Mouse (Mus musculus) hindbrain, embryonic 10.5 days (tissue): Measurements from ENCODE around the gene Ptbp1. TPM values are rescaled to one million over a fixed set of nuclear protein-coding genes. Genes with fewer than 3 reads are reported as not detected.

Experiments used
- DNase-seq: peaks from one replicate; pipeline ENCODE4 v3.0.0-alpha.2; 2017; ENCODE audit warnings: low spot score
- H3K27ac ChIP-seq: fragments of 300-500 bp; sonication (generic); 2 replicates; pipeline ENCODE4 v1.5.1; 2016; ENCODE audit warnings: mild to moderate bottlenecking, moderate library complexity
- H3K27me3 ChIP-seq: fragments of 300-500 bp; sonication (generic); 2 replicates; pipeline ENCODE4 v1.6.1; 2016; ENCODE audit warnings: mild to moderate bottlenecking; ENCODE audit not compliant: poor library complexity, insufficient read depth, severe bottlenecking
- H3K36me3 ChIP-seq: fragments of 300-500 bp; sonication (generic); 2 replicates; pipeline ENCODE4 v1.6.1; 2016; ENCODE audit warnings: mild to moderate bottlenecking, moderate library complexity
- H3K4me1 ChIP-seq: fragments of 300-500 bp; sonication (generic); replicated peaks from 2 replicates; pipeline ENCODE4 v1.6.1; 2016; ENCODE audit warnings: mild to moderate bottlenecking
- H3K4me3 ChIP-seq: fragments of 300-500 bp; sonication (generic); 2 replicates; pipeline ENCODE4 v1.5.1; 2016; ENCODE audit warnings: mild to moderate bottlenecking, moderate library complexity
- H3K9me3 ChIP-seq: fragments of 300-500 bp; sonication (generic); 2 replicates; pipeline ENCODE4 v1.6.1; 2016; ENCODE audit warnings: mild to moderate bottlenecking, moderate library complexity
- WGBS: fragments of 180-500 bp; shearing (Covaris S2); methylation state at CpG from one replicate; pipeline ENCODE4 v1.1.7; 2016; 5-methylcytosine and 5-hydroxymethylcytosine counted together
- polyA plus RNA-seq: library from polyadenylated mRNA; unstranded; fragments of >200 nt; fragmentation: Nextera tagmentation; extraction: Ambion mirVana; gene quantifications from 2 replicates; pipeline ENCODE4 v1.2.1, GENCODE M21; 2016

Gene Ptbp1
- polyA plus RNA-seq = 288 and 338 TPM in 2 replicates

DNA sequence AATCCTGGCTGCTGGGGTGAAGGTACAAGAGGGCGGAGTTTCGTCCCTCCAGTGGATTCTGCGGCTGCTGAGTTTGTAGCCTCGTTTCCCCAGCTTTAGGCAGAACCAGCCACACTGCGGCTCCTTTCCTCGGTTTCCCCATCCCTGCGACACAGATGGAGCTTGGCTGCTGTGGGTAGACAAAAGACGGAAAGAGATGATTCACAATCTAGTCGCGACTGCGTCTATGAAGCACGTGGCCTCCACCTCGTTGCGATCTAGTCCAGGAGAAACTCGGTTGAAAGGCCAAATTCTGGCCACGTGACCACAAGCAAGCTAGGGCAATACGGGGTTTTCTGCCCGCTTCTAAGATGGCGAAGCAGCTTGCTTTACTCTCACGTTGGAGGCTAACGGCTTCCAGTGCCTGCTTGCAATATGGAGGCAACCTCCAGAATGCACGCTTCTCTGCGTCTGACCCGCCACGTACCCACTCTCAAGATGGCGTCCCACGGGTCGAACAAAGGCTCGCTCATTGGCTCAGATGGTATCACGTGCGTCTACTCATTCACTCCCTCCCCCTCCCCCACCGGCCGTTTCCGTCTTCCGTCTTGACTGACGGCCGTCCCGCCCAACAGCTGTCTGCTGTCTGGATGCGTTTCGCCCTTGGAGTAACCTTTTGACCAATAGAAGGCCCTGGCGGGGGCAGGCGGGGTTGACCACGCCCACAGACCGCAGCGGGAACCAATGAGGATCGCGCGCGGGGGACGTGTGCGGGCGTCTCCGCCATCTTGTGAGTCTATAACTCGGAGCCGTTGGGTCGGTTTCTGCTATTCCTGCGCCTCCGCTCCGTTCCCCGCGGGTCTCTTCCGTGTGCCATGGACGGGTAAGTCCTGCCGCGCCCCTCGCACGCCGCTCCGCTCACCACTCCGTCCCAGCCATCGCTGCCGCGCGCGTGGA, at the start of gene Ptbp1:
Gene Ptbp1 (plus strand): TSS at position 568 of the 936 bp plus-strand sequence.
- Histone ChIP-seq H3K4me1 (peaks cover 59% of the 10 kb centered on the region), H3K36me3 (peaks cover 45% of the 10 kb centered on the region), H3K9me3 (no peaks in the 10 kb centered on the region), H3K4me3 (peak within 1 kb of the TSS; percentile 98), H3K27me3 (no peaks in the 10 kb centered on the region), H3K27ac (peak within 1 kb of the TSS; percentile 100)
- WGBS = under 1% methylated on average over 75 of the region's 75 CpGs
- peak; percentile 100 for DNase-seq

GRCm38 (mm10) chr10:79805636-79806035, 48.6 kb upstream of the Ptbp1 start:
- H3K9me3 ChIP-seq = no peaks in the 10 kb centered on the region
- WGBS = 70% methylated on average over 11 of the region's 11 CpGs
- peaks cover 46% of the 10 kb centered on the region for H3K36me3 ChIP-seq
- no peak overlapping the region; the same call in 1 of the 2 replicates for H3K4me3 ChIP-seq
- no peaks in the 10 kb centered on the region for H3K27me3 ChIP-seq
- no peak for DNase-seq
- H3K27ac ChIP-seq = peak overlapping the region; percentile 91
- peaks cover 75% of the 10 kb centered on the region for H3K4me1 ChIP-seq

DNA sequence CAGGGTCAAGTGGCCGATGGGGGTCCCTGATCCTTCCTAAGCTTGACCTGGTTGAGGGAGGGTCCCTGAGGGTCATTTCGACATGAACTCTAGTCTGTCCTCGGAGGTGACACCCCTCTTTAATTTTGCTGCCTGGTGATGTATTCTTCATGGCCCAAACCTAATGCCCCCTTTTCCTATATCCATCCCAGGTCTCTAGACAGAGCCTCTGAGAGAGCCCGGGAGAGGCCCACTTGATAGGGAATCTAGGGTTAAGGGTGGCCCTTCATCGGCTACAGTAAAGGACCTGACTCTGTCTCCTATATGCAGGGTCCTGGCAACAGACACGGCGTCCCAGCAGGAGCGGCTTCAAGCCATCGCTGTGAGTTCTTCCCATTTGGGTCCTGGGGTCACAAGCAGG, 47.9 kb upstream of the Ptbp1 start:
- Histone ChIP-seq H3K9me3 (no peaks in the 10 kb centered on the region), H3K36me3 (peaks cover 48% of the 10 kb centered on the region), H3K4me3 (no peak overlapping the region), H3K4me1 (peaks cover 70% of the 10 kb centered on the region), H3K27ac (peak overlapping the region; percentile 91), H3K27me3 (no peaks in the 10 kb centered on the region)
- DNase-seq = no peak
- WGBS = 86% methylated on average over 9 of the region's 9 CpGs

DNA sequence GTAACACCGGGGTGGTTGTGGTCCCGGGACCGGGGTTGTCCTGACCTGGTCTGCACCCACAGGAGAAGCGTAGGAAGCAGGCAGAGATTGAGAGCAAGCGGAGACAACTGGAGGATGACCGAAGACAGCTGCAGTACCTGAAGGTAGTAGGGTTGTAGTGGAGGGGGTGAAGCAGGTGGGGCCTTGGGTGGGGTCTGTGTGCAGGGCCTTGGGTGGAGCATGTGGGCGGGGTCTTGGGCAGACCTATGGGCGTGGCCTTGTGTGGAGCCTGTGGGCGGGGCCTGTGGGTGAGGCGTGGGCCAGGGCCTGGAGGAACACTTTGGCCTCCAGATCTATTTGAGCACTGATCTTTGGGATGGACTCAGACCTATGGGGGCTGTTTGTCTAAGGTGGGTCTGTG, 47.3 kb upstream of the Ptbp1 start:
- WGBS = 84% methylated on average over 10 of the region's 10 CpGs
- Histone ChIP-seq H3K27me3 (no peaks in the 10 kb centered on the region), H3K36me3 (peaks cover 55% of the 10 kb centered on the region), H3K4me3 (peak overlapping the region; percentile 12; the same call in 1 of the 2 replicates), H3K9me3 (no peaks in the 10 kb centered on the region), H3K27ac (peak overlapping the region; percentile 60), H3K4me1 (peaks cover 67% of the 10 kb centered on the region)
- DNase-seq = no peak

GRCm38 (mm10) chr10:79807826-79808225, 46.4 kb upstream of the Ptbp1 start:
- H3K4me3 ChIP-seq = no peak overlapping the region
- peak overlapping the region; percentile 75 for H3K27ac ChIP-seq
- H3K27me3 ChIP-seq = no peaks in the 10 kb centered on the region
- peaks cover 59% of the 10 kb centered on the region for H3K4me1 ChIP-seq
- H3K36me3 ChIP-seq = peaks cover 63% of the 10 kb centered on the region
- DNase-seq = no peak
- 71% methylated on average over 11 of the region's 11 CpGs for WGBS
- no peaks in the 10 kb centered on the region for H3K9me3 ChIP-seq

GRCm38 (mm10) chr10:79808728-79809127, 45.5 kb upstream of the Ptbp1 start:
- H3K4me3 ChIP-seq = no peak overlapping the region
- peak overlapping the region; percentile 45; the same call in 1 of the 2 replicates for H3K27ac ChIP-seq
- no peaks in the 10 kb centered on the region for H3K9me3 ChIP-seq
- H3K4me1 ChIP-seq = peaks cover 50% of the 10 kb centered on the region
- peaks cover 68% of the 10 kb centered on the region for H3K36me3 ChIP-seq
- no peaks in the 10 kb centered on the region for H3K27me3 ChIP-seq
- DNase-seq = no peak
- 90% methylated on average over 11 of the region's 11 CpGs for WGBS

DNA sequence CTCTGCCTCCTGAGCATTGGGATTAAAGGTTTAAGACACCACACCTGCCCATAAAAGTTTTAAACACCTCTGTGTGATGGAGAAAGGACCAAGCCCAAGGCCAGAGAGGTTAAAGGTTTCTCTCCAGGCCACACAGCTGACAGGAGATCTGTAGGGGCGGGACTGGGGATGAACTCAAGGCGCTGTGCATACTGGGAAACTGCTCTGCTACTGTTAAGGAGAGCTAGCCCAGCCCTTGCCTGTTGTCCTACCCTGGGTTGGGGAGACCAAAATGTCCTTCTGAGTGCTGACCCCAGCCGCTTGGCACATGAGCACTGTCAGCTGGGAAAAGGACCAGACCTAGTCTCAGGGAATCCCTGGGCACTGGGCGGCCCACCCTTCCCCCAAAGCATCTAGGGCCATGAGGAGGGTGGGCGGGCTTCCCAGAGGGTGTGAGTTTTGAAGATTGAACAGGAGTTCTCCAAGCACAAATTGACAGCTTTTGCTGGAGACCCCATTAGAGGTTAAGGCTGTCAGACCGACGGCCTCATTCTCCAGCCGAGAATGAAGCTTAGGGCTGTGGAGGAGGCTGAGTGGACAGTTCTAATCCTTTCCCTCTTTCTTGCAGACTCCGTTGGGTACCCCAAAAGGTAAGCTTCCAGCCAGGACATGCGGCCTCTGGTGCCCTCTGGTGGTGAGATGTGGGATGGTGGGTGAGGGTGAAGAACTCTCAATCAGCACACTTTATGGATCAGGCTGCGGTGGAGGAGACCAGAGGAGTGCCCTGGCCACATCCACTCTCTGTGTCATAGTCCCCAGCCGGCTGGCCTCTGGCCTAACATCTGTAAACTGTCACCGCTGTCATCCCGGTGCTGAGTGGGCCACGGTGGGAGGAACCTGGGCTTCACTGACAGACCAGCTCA, 42.2 kb upstream of the Ptbp1 start:
- DNase-seq = peak; percentile 87
- H3K4me3 ChIP-seq = 0 out of 2 replicates have a peak overlapping the region, but pooled peaks have one; percentile 0
- H3K27ac ChIP-seq = peak overlapping the region; percentile 64; the same call in 1 of the 2 replicates
- H3K36me3 ChIP-seq = peaks cover 93% of the 10 kb centered on the region
- H3K27me3 ChIP-seq = no peaks in the 10 kb centered on the region
- no peaks in the 10 kb centered on the region for H3K9me3 ChIP-seq
- peaks cover 17% of the 10 kb centered on the region for H3K4me1 ChIP-seq
- WGBS = 29% methylated on average over 15 of the region's 15 CpGs

- 89% methylated on average over 5 of the region's 5 CpGs for WGBS
Measured at GRCm38 (mm10) chr10:79814271-79814842, 39.9 kb upstream of the Ptbp1 start.

DNA sequence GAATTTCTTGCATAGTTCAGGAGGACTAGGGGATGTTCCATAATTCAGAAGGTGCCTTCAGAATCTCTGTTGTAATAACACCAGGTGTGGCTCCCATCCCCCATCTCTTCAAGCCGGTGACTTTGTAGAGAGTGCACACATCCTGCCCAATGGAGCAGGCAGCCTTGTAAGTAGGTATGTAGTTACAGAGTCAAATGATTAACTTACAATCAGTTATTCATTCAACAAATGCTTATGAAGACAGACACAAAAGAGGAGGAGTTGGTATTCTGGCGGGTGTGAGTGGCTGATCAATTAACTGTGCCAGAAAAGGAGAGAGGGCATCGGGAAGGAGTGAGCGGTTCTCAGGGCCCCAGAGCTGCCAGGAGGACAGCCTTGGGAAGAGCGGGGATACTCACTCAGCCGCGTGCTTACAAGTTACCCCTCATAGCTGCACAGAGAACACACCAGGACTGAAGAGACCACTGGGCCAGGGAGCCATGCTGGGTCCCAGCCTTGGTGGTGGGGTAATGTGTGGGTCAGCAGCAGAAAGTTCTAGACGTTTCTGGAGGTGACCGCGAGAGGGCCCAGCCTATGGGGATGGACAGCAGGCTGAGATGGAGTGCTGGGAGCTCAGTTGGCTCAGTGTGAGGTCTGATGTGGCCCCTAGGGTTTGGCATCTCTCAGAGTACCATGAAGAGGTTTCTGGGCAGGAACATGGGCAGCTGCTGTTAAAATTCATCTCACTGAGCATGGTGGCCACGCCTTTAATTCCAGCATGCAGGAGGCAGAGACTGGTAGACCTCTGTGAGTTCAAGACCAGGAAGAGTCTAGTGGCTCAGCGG, 38.3 kb upstream of the Ptbp1 start:
- no peaks in the 10 kb centered on the region for H3K27me3 ChIP-seq
- no peaks in the 10 kb centered on the region for H3K9me3 ChIP-seq
- no peak overlapping the region for H3K27ac ChIP-seq
- no peak for DNase-seq
- peaks cover 21% of the 10 kb centered on the region for H3K4me1 ChIP-seq
- no peak overlapping the region for H3K4me3 ChIP-seq
- WGBS = 88% methylated on average over 12 of the region's 12 CpGs
- peaks cover 92% of the 10 kb centered on the region for H3K36me3 ChIP-seq

More at GRCm38 (mm10) chr10:79814271-79814842, 39.9 kb upstream of the Ptbp1 start:
- no peaks in the 10 kb centered on the region for H3K27me3 ChIP-seq
- DNase-seq = no peak
- peaks cover 15% of the 10 kb centered on the region for H3K4me1 ChIP-seq
- H3K27ac ChIP-seq = no peak overlapping the region
- H3K36me3 ChIP-seq = peaks cover 90% of the 10 kb centered on the region
- no peaks in the 10 kb centered on the region for H3K9me3 ChIP-seq
- no peak overlapping the region for H3K4me3 ChIP-seq

DNA sequence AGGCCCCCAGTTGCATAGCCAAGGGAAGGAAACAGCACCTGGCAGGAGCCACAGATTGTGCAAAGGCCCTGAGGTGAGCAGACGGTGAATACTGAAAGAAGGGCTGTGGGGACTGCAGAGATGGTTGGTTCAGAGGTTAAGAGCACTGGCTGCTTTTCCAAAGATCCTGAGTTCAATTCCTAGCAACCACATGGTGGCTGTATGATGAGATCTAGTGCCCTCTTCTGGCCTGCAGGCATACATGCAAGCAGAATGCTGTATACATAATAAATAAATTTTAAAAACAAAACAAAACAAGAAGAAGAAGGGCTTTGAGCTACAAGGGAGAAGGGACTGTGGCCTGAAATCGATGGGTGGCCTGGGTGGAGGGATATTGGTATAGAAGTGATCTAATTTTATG, 37.1 kb upstream of the Ptbp1 start:
- peaks cover 24% of the 10 kb centered on the region for H3K4me1 ChIP-seq
- peaks cover 81% of the 10 kb centered on the region for H3K36me3 ChIP-seq
- whole genome bisulfite sequencing = 86% methylated on average over 2 of the region's 2 CpGs
- H3K27me3 ChIP-seq = no peaks in the 10 kb centered on the region
- no peak overlapping the region for H3K27ac ChIP-seq
- H3K4me3 ChIP-seq = no peak overlapping the region
- no peaks in the 10 kb centered on the region for H3K9me3 ChIP-seq
- DNase-seq = no peak

- WGBS = 73% methylated on average over 4 of the region's 4 CpGs
- Histone ChIP-seq H3K27ac (peak overlapping the region; percentile 12; the same call in 1 of the 2 replicates), H3K4me1 (peaks cover 35% of the 10 kb centered on the region), H3K9me3 (no peaks in the 10 kb centered on the region), H3K27me3 (no peaks in the 10 kb centered on the region), H3K4me3 (no peak overlapping the region), H3K36me3 (peaks cover 71% of the 10 kb centered on the region)
- DNase-seq = no peak
Measured at GRCm38 (mm10) chr10:79818225-79818624, 36.0 kb upstream of the Ptbp1 start.
